Mouse (Mus musculus): ENCODE data around the gene Tex38. TPM values are rescaled to one million over a fixed set of nuclear protein-coding genes. Genes with fewer than 3 reads are reported as not detected.

The Tex38 gene
- total RNA-seq, 2 experiments from 2014 or later, result 0.39 TPM; not detected in 1

Other genes with a start within 250 kb of the Tex38 start
- gene Cyp4a31, start 217.4 kb downstream of the Tex38 start, total RNA-seq (2021), result not detected
- not detected for gene Cyp4a32, start 180.0 kb downstream of the Tex38 start, total RNA-seq (2021)
- 10 to 100 TPM; 22.7 to 29.9 TPM for gene Cyp4b1, start 133.3 kb downstream of the Tex38 start, total RNA-seq (2021)
- gene Efcab14, start 43.3 kb downstream of the Tex38 start, total RNA-seq (2021), result 10 to 100 TPM; 34.0 to 35.3 TPM
- 10 to 100 TPM; 60.6 to 63.0 TPM for gene Atpaf1, start 3.8 kb upstream of the Tex38 start, total RNA-seq (2021)
- 1 to 10 TPM; 6.4 to 7.1 TPM for gene Mob3c, start 47.1 kb upstream of the Tex38 start, total RNA-seq (2021)
- gene Mknk1, start 58.2 kb upstream of the Tex38 start, total RNA-seq (2021), result 10 to 100 TPM; 27.8 to 28.1 TPM
- not detected for gene Kncn, start 103.4 kb upstream of the Tex38 start, total RNA-seq (2021)
- not detected for gene 6430628N08Rik, start 109.6 kb upstream of the Tex38 start, total RNA-seq (2021)
- not detected for gene Dmbx1, start 158.9 kb upstream of the Tex38 start, total RNA-seq (2021)
- gene Faah, start 236.9 kb upstream of the Tex38 start, total RNA-seq (2021), result under 1 TPM; 0.53 to 0.78 TPM

Measured in heart, postnatal 14 days (tissue).